15 mouse cellular contexts compared by ENCODE assay signal in the genomic region with DNA sequence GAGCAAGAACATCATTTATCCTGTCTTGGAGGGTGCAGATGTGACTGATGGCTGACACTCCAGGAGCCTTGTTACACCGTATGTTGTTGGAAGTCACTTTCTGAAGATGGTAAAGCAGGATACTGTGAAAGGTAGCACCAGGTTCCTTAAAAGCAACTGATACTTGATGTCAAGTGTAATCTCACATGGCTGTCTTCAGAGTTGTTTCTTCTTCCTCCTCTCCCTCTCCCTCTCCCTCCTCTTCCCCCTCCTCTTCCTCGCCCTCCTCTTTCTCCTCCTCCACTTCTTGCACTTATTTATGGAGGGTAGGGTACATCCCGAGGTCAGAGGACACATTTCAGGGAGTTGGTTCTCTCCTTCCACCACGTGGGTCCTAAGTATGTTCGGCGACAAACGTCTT. TPM values are rescaled to one million over a fixed set of nuclear protein-coding genes. Genes with fewer than 3 reads are reported as not detected.
DNase-seq lines count a peak whose midpoint lies in the region; ATAC-seq lines count a peak whose summit lies in the region.
"Had no signal": no experiment of that assay in that cellular context is flagged by ENCODE, and none has a peak within 500 bp of the region (broad histone marks: within the 10 kb centered on the region; RNA-seq: fewer than 3 reads in every experiment).

No protein-coding gene starts in this region.

- peaks cover 39% of the 10 kb centered on the region for H3K4me1 ChIP-seq in heart, embryonic 13.5 days
- peaks cover 39% of the 10 kb centered on the region for H3K4me1 ChIP-seq in heart, embryonic 12.5 days (replicated peaks)
- H3K4me1 ChIP-seq in midbrain, embryonic 11.5 days (ENCODE audit: control insufficient read depth, insufficient read depth, low read length), result peaks cover 19% of the 10 kb centered on the region
- peaks cover 46% of the 10 kb centered on the region for H3K4me1 ChIP-seq in midbrain, embryonic 10.5 days
- H3K4me1 ChIP-seq in neural tube, embryonic 15.5 days, result peaks cover 49% of the 10 kb centered on the region

- no peaks in the 10 kb centered on the region for H3K9me3 ChIP-seq in heart, embryonic 13.5 days
- H3K9me3 ChIP-seq in heart, embryonic 12.5 days (replicated peaks), result no peaks in the 10 kb centered on the region
- H3K9me3 ChIP-seq in midbrain, embryonic 11.5 days (ENCODE audit: control insufficient read depth, low read length), result no peaks in the 10 kb centered on the region
- H3K9me3 ChIP-seq in midbrain, embryonic 10.5 days (replicated peaks), result peaks cover 5% of the 10 kb centered on the region; the same call in 1 of the 2 replicates
- no peaks in the 10 kb centered on the region for H3K9me3 ChIP-seq in neural tube, embryonic 15.5 days (replicated peaks)
- H3K9me3 ChIP-seq: embryonic facial prominence, embryonic 15.5 days; kidney, embryonic 15.5 days; liver, embryonic 13.5 days; lung, embryonic 15.5 days; stomach, embryonic 15.5 days had no signal

- ATAC-seq in heart, embryonic 13.5 days (ENCODE audit: extremely low read depth, insufficient number of reproducible peaks, low FRiP score, low TSS enrichment), result no peak
- ATAC-seq in heart, embryonic 12.5 days (ENCODE audit: insufficient number of reproducible peaks, low FRiP score), result no peak
- no peak for ATAC-seq in midbrain, embryonic 11.5 days (ENCODE audit: low FRiP score)
- no peak for ATAC-seq in neural tube, embryonic 15.5 days (ENCODE audit: low FRiP score)

- H3K4me2 ChIP-seq in heart, embryonic 13.5 days, result no peak overlapping the region; the same call in 1 of the 2 replicates
- no peak overlapping the region for H3K4me2 ChIP-seq in heart, embryonic 12.5 days
- H3K4me2 ChIP-seq in midbrain, embryonic 11.5 days, result no peak overlapping the region
- peak overlapping the region; percentile 93 for H3K4me2 ChIP-seq in neural tube, embryonic 15.5 days

- WGBS in heart, embryonic 13.5 days, result 42% methylated on average over 7 of the region's 7 CpGs
- 46% methylated on average over 7 of the region's 7 CpGs for WGBS in heart, embryonic 12.5 days
- WGBS in midbrain, embryonic 11.5 days, result 51% methylated on average over 7 of the region's 7 CpGs
- 60% methylated on average over 7 of the region's 7 CpGs for WGBS in midbrain, embryonic 10.5 days
- 57% methylated on average over 7 of the region's 7 CpGs for WGBS in neural tube, embryonic 15.5 days

- H3K27me3 ChIP-seq in heart, embryonic 13.5 days (replicated peaks), result peaks cover 44% of the 10 kb centered on the region
- peaks cover 35% of the 10 kb centered on the region for H3K27me3 ChIP-seq in heart, embryonic 12.5 days (replicated peaks)
- peaks cover 28% of the 10 kb centered on the region for H3K27me3 ChIP-seq in midbrain, embryonic 11.5 days (ENCODE audit: control insufficient read depth, insufficient read depth, low read length)
- peaks cover 41% of the 10 kb centered on the region for H3K27me3 ChIP-seq in midbrain, embryonic 10.5 days (ENCODE audit: low read depth, poor library complexity, severe bottlenecking)
- peaks cover 18% of the 10 kb centered on the region for H3K27me3 ChIP-seq in neural tube, embryonic 15.5 days (replicated peaks)

- no peak overlapping the region for H3K27ac ChIP-seq in heart, embryonic 13.5 days (replicated peaks)
- H3K27ac ChIP-seq in heart, embryonic 12.5 days (ENCODE audit: poor library complexity, severe bottlenecking), result no peak overlapping the region
- H3K27ac ChIP-seq in midbrain, embryonic 11.5 days (ENCODE audit: low read depth, low read length), result no peak overlapping the region
- no peak overlapping the region for H3K27ac ChIP-seq in midbrain, embryonic 10.5 days (replicated peaks)
- H3K27ac ChIP-seq in neural tube, embryonic 15.5 days (replicated peaks), result peak overlapping the region; percentile 85
- H3K27ac ChIP-seq: embryonic facial prominence, embryonic 15.5 days; kidney, embryonic 15.5 days; limb, embryonic 13.5 days; liver, embryonic 13.5 days; lung, embryonic 15.5 days; macrophage; stomach, embryonic 15.5 days had no signal

- no peak overlapping the region for H3K4me3 ChIP-seq in heart, embryonic 13.5 days
- no peak overlapping the region for H3K4me3 ChIP-seq in heart, embryonic 12.5 days
- H3K4me3 ChIP-seq in midbrain, embryonic 11.5 days (ENCODE audit: low read depth, low read length), result no peak overlapping the region
- no peak overlapping the region for H3K4me3 ChIP-seq in midbrain, embryonic 10.5 days
- peak overlapping the region; percentile 56 for H3K4me3 ChIP-seq in neural tube, embryonic 15.5 days (replicated peaks)
- H3K4me3 ChIP-seq: lung, embryonic 15.5 days; stomach, embryonic 15.5 days had no signal

- H3K9ac ChIP-seq in heart, embryonic 13.5 days, result peak overlapping the region; percentile 50; the same call in 1 of the 2 replicates
- no peak overlapping the region for H3K9ac ChIP-seq in heart, embryonic 12.5 days
- no peak overlapping the region for H3K9ac ChIP-seq in midbrain, embryonic 11.5 days (ENCODE audit: low read length)
- peak overlapping the region; percentile 70; the same call in 1 of the 2 replicates for H3K9ac ChIP-seq in neural tube, embryonic 15.5 days (replicated peaks)
- H3K9ac ChIP-seq: embryonic facial prominence, embryonic 15.5 days; kidney, embryonic 15.5 days; limb, embryonic 13.5 days; liver, embryonic 13.5 days; stomach, embryonic 15.5 days had no signal

- DNase-seq in cerebellum, adult 11-12 months, result peak; percentile 29
- DNase-seq in cerebellum, postnatal 25 days, result no peak
- DNase-seq in midbrain, embryonic 11.5 days (ENCODE audit: low spot score, missing footprints), result peak; percentile 69
- DNase-seq in midbrain, embryonic 10.5 days (ENCODE audit: low spot score), result no peak
- DNase-seq in lung, postnatal 14 days, result no peak

- no peaks in the 10 kb centered on the region for H3K36me3 ChIP-seq in heart, embryonic 13.5 days
- H3K36me3 ChIP-seq in heart, embryonic 12.5 days, result no peaks in the 10 kb centered on the region
- H3K36me3 ChIP-seq in midbrain, embryonic 11.5 days (ENCODE audit: control insufficient read depth, insufficient read depth, low read length), result no peaks in the 10 kb centered on the region
- no peaks in the 10 kb centered on the region for H3K36me3 ChIP-seq in midbrain, embryonic 10.5 days
- H3K36me3 ChIP-seq in neural tube, embryonic 15.5 days, result no peaks in the 10 kb centered on the region
- H3K36me3 ChIP-seq: embryonic facial prominence, embryonic 15.5 days; kidney, embryonic 15.5 days; limb, embryonic 13.5 days; liver, embryonic 13.5 days; lung, embryonic 15.5 days; stomach, embryonic 15.5 days had no signal

RNA-seq across cellular contexts. Expression of a gene that starts 1.3 kb away (rescaled TPM):
- 12.7 and 14.8 TPM in 2 replicates for polyA plus RNA-seq in heart, embryonic 13.5 days (2015; fragmentation: Nextera tagmentation; extraction: Ambion mirVana)
- polyA plus RNA-seq in heart, embryonic 12.5 days (2016; fragmentation: Nextera tagmentation; extraction: Ambion mirVana), result 23.5 and 28.3 TPM in 2 replicates
- 3.6 and 4.0 TPM in 2 replicates for polyA plus RNA-seq in midbrain, embryonic 11.5 days (2014; fragmentation: Nextera tagmentation; extraction: Ambion mirVana)
- 3.4 and 4.8 TPM in 2 replicates for polyA plus RNA-seq in midbrain, embryonic 10.5 days (2016; fragmentation: Nextera tagmentation; extraction: Ambion mirVana)
- polyA plus RNA-seq in neural tube, embryonic 15.5 days (2015; fragmentation: Nextera tagmentation; extraction: Ambion mirVana), result 98.6 and 103 TPM in 2 replicates

RNA-seq across cellular contexts. Expression of a gene that starts 8.4 kb away (rescaled TPM):
- 8.1 and 8.8 TPM in 2 replicates for polyA plus RNA-seq in heart, embryonic 13.5 days (2015; fragmentation: Nextera tagmentation; extraction: Ambion mirVana)
- polyA plus RNA-seq in heart, embryonic 12.5 days (2016; fragmentation: Nextera tagmentation; extraction: Ambion mirVana), result 10.1 and 10.6 TPM in 2 replicates
- polyA plus RNA-seq in midbrain, embryonic 11.5 days (2014; fragmentation: Nextera tagmentation; extraction: Ambion mirVana), result 7.5 and 7.9 TPM in 2 replicates
- 9.6 and 11.0 TPM in 2 replicates for polyA plus RNA-seq in midbrain, embryonic 10.5 days (2016; fragmentation: Nextera tagmentation; extraction: Ambion mirVana)
- polyA plus RNA-seq in neural tube, embryonic 15.5 days (2015; fragmentation: Nextera tagmentation; extraction: Ambion mirVana), result 29.0 and 29.5 TPM in 2 replicates

RNA-seq across cellular contexts. Expression of a gene that starts 21.5 kb away (rescaled TPM):
- polyA plus RNA-seq in heart, embryonic 13.5 days (2015; fragmentation: Nextera tagmentation; extraction: Ambion mirVana), result 84.9 and 88.1 TPM in 2 replicates
- polyA plus RNA-seq in heart, embryonic 12.5 days (2016; fragmentation: Nextera tagmentation; extraction: Ambion mirVana), result 106 and 107 TPM in 2 replicates
- 151 and 154 TPM in 2 replicates for polyA plus RNA-seq in midbrain, embryonic 11.5 days (2014; fragmentation: Nextera tagmentation; extraction: Ambion mirVana)
- 190 and 192 TPM in 2 replicates for polyA plus RNA-seq in midbrain, embryonic 10.5 days (2016; fragmentation: Nextera tagmentation; extraction: Ambion mirVana)
- 90.7 and 94.3 TPM in 2 replicates for polyA plus RNA-seq in neural tube, embryonic 15.5 days (2015; fragmentation: Nextera tagmentation; extraction: Ambion mirVana)

RNA-seq across cellular contexts. Expression of a gene that starts 28.2 kb away (rescaled TPM):
- 44.7 and 47.3 TPM in 2 replicates for polyA plus RNA-seq in heart, embryonic 13.5 days (2015; fragmentation: Nextera tagmentation; extraction: Ambion mirVana)
- 46.3 and 47.0 TPM in 2 replicates for polyA plus RNA-seq in heart, embryonic 12.5 days (2016; fragmentation: Nextera tagmentation; extraction: Ambion mirVana)
- 28.0 and 34.1 TPM in 2 replicates for polyA plus RNA-seq in midbrain, embryonic 11.5 days (2014; fragmentation: Nextera tagmentation; extraction: Ambion mirVana)
- 61.0 and 61.1 TPM in 2 replicates for polyA plus RNA-seq in midbrain, embryonic 10.5 days (2016; fragmentation: Nextera tagmentation; extraction: Ambion mirVana)
- polyA plus RNA-seq in neural tube, embryonic 15.5 days (2015; fragmentation: Nextera tagmentation; extraction: Ambion mirVana), result 14.0 and 26.0 TPM in 2 replicates

RNA-seq across cellular contexts. Expression of a gene that starts 47.4 kb away (rescaled TPM):
- polyA plus RNA-seq in heart, embryonic 13.5 days (2015; fragmentation: Nextera tagmentation; extraction: Ambion mirVana), result 8.1 and 8.7 TPM in 2 replicates
- 9.4 and 10.2 TPM in 2 replicates for polyA plus RNA-seq in heart, embryonic 12.5 days (2016; fragmentation: Nextera tagmentation; extraction: Ambion mirVana)
- polyA plus RNA-seq in midbrain, embryonic 11.5 days (2014; fragmentation: Nextera tagmentation; extraction: Ambion mirVana), result 5.8 TPM in 2 replicates
- polyA plus RNA-seq in midbrain, embryonic 10.5 days (2016; fragmentation: Nextera tagmentation; extraction: Ambion mirVana), result 12.0 and 14.3 TPM in 2 replicates
- 26.5 and 26.8 TPM in 2 replicates for polyA plus RNA-seq in neural tube, embryonic 15.5 days (2015; fragmentation: Nextera tagmentation; extraction: Ambion mirVana)

Comparison
In these comparisons a context has a peak if more than half of its experiments do, and no peak if none do; other contexts are left out.
1. DNase-seq: peak in cerebellum, adult 11-12 months (single experiment) and midbrain, embryonic 11.5 days (single experiment); none in cerebellum, postnatal 25 days (0 of 2), midbrain, embryonic 10.5 days (single experiment) and lung, postnatal 14 days (single experiment).
2. H3K9ac ChIP-seq: peak in heart, embryonic 13.5 days (single experiment) and neural tube, embryonic 15.5 days (single experiment); none in heart, embryonic 12.5 days (single experiment) and midbrain, embryonic 11.5 days (single experiment).